Mouse (Mus musculus): ENCODE measurements around the gene Lgals3bp. TPM values are rescaled to one million over a fixed set of nuclear protein-coding genes. Genes with fewer than 3 reads are reported as not detected.

Lgals3bp gene
- polyA plus RNA-seq, 1 experiment from 2014 or later = 13.0 TPM

GRCm38 (mm10) chr11:118366559-118366958 is 35.3 kb downstream of the Lgals3bp start:
- Histone ChIP-seq H3K4me1 (ENCODE audit: control insufficient read depth, insufficient read depth, low read length) (peaks cover 27% of the 10 kb centered on the region), H3K27me3 (ENCODE audit: control insufficient read depth, insufficient read depth, low read length) (no peaks in the 10 kb centered on the region), H3K27ac (ENCODE audit: low read depth, low read length) (no peak overlapping the region), H3K4me3 (ENCODE audit: low read length) (no peak overlapping the region), H3K4me2 (replicated peaks; ENCODE audit: low read depth, low read length) (no peak overlapping the region), H3K36me3 (ENCODE audit: control insufficient read depth, insufficient read depth, low read length) (no peaks in the 10 kb centered on the region), H3K9ac (ENCODE audit: low read depth, low read length) (no peak overlapping the region), H3K9me3 (ENCODE audit: control insufficient read depth, low read length) (no peaks in the 10 kb centered on the region)
- no peak for ATAC-seq (ENCODE audit: low FRiP score, low TSS enrichment)
- 82% methylated on average over 8 of the region's 8 CpGs for WGBS

DNA sequence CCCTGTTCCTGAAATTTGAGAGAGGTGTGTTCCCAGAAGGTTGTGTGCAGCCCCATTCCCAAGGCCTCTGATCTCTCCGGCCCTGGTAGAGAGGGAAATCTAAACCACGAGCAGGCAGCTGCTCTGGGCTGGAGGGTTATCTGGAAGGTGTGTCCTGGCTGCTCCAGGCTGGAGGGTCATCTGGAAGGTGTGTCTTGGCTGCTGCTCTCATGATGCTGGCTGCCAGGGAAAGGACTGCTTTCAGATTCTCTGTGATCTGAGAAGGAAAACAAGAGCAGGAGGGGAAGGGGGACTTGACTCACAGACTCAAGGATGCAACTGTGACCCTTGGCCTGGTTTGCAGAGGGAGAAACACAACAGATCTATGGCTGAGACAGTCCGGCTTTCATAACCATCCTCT is 35.8 kb downstream of the Lgals3bp start:
- Histone ChIP-seq H3K27me3 (ENCODE audit: control insufficient read depth, insufficient read depth, low read length) (no peaks in the 10 kb centered on the region), H3K9me3 (ENCODE audit: control insufficient read depth, low read length) (no peaks in the 10 kb centered on the region), H3K36me3 (ENCODE audit: control insufficient read depth, insufficient read depth, low read length) (no peaks in the 10 kb centered on the region), H3K4me2 (replicated peaks; ENCODE audit: low read depth, low read length) (no peak overlapping the region), H3K4me1 (ENCODE audit: control insufficient read depth, insufficient read depth, low read length) (peaks cover 29% of the 10 kb centered on the region), H3K9ac (ENCODE audit: low read depth, low read length) (no peak overlapping the region), H3K4me3 (ENCODE audit: low read length) (no peak overlapping the region), H3K27ac (ENCODE audit: low read depth, low read length) (peak overlapping the region; percentile 67; the same call in 1 of the 2 replicates)
- no peak for ATAC-seq (ENCODE audit: low FRiP score, low TSS enrichment)
- WGBS = 43% methylated on average over 3 of the region's 3 CpGs

DNA sequence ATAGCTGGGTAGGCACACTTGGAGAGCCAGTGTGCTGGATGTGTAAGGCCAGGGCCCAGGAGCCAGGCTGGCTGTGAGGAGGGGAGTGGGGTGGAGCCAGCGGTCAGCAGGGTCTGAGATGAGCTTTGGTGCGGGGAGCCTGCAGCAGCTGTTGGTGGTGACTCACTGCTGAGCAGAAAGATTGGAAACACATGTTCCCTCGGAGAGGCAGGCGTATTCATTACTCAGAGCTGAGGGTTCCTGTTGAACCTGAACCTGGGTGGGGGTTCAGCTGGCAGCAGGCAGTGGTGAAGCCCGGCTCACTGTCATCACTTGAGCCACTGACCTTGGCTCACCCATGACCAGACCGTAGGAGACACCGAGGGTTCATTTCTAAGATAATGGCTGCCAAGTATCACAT is 36.7 kb downstream of the Lgals3bp start:
- Histone ChIP-seq H3K9ac (ENCODE audit: low read depth, low read length) (no peak overlapping the region), H3K4me1 (ENCODE audit: control insufficient read depth, insufficient read depth, low read length) (peaks cover 37% of the 10 kb centered on the region), H3K4me2 (replicated peaks; ENCODE audit: low read depth, low read length) (no peak overlapping the region), H3K27ac (ENCODE audit: low read depth, low read length) (peak overlapping the region; percentile 67; the same call in 1 of the 2 replicates), H3K27me3 (ENCODE audit: control insufficient read depth, insufficient read depth, low read length) (no peaks in the 10 kb centered on the region), H3K9me3 (ENCODE audit: control insufficient read depth, low read length) (no peaks in the 10 kb centered on the region), H3K36me3 (ENCODE audit: control insufficient read depth, insufficient read depth, low read length) (no peaks in the 10 kb centered on the region), H3K4me3 (ENCODE audit: low read length) (no peak overlapping the region)
- peak; percentile 37; the same call in 1 of the 2 replicates for ATAC-seq (ENCODE audit: low FRiP score, low TSS enrichment)
- WGBS = 18% methylated on average over 7 of the region's 7 CpGs

DNA sequence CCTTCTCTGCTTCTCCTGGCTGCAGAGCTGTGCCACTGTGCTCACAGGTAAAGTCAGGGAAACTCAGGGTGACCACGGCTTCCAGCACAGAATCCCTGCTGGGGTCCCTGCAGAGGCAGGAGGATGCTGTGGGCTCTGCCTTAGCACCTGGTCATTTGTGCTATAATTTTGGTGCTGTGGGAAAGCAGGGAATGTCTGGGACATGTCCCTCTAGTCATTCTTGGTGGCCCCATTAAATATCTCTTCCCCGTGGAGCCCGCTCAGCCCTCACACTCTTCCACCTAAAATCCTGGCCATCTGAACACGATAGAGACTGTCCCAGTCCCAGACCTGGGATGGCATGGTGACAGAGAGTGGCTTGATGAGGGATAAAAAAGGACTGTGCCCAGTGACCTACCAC is 37.9 kb downstream of the Lgals3bp start:
- Histone ChIP-seq H3K4me3 (ENCODE audit: low read length) (no peak overlapping the region), H3K4me2 (replicated peaks; ENCODE audit: low read depth, low read length) (no peak overlapping the region), H3K9me3 (ENCODE audit: control insufficient read depth, low read length) (no peaks in the 10 kb centered on the region), H3K27me3 (ENCODE audit: control insufficient read depth, insufficient read depth, low read length) (no peaks in the 10 kb centered on the region), H3K27ac (ENCODE audit: low read depth, low read length) (no peak overlapping the region), H3K9ac (ENCODE audit: low read depth, low read length) (0 out of 2 replicates have a peak overlapping the region, but pooled peaks have one; percentile 9), H3K36me3 (ENCODE audit: control insufficient read depth, insufficient read depth, low read length) (no peaks in the 10 kb centered on the region), H3K4me1 (ENCODE audit: control insufficient read depth, insufficient read depth, low read length) (peaks cover 37% of the 10 kb centered on the region)
- no peak for ATAC-seq (ENCODE audit: low FRiP score, low TSS enrichment)
- WGBS = 71% methylated on average over 4 of the region's 4 CpGs

DNA sequence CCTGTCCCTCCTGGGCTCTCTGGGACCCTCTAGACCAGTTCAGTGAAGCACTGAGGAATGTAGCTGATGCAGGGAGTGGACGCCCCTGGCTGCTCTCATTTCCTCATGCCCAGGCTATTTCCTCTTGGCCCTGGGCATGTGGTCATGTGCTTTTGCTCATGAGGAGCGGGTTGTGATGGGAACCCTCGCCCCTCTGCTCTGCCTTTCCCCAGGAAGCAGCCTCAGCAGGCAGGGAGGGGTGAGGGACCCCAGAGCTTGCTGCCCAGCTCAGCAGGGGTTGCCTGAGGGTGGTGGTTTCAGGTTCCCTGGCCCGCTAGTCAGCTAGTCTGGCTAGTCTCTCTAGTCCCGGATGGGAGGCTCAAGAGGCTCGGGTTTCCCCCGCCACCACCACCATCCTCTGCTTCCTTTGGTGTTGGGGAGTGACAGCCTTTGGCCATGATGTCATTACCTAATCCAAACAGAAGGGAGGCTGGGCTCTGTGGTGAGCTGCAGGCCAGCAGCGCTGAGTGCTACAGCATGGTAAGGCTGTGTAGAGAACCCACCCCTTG is 38.8 kb downstream of the Lgals3bp start:
- no peaks in the 10 kb centered on the region for H3K36me3 ChIP-seq (ENCODE audit: control insufficient read depth, insufficient read depth, low read length)
- H3K4me1 ChIP-seq (ENCODE audit: control insufficient read depth, insufficient read depth, low read length) = peaks cover 37% of the 10 kb centered on the region
- WGBS = 1% methylated on average over 8 of the region's 8 CpGs
- ATAC-seq (ENCODE audit: low FRiP score, low TSS enrichment) = peak; percentile 91
- H3K27me3 ChIP-seq (ENCODE audit: control insufficient read depth, insufficient read depth, low read length) = no peaks in the 10 kb centered on the region
- H3K4me3 ChIP-seq (ENCODE audit: low read length) = no peak overlapping the region
- H3K9me3 ChIP-seq (ENCODE audit: control insufficient read depth, low read length) = no peaks in the 10 kb centered on the region
- H3K4me2 ChIP-seq (replicated peaks; ENCODE audit: low read depth, low read length) = peak overlapping the region; percentile 25
- peak overlapping the region; percentile 44; the same call in 1 of the 2 replicates for H3K9ac ChIP-seq (ENCODE audit: low read depth, low read length)
- H3K27ac ChIP-seq (ENCODE audit: low read depth, low read length) = peak overlapping the region; percentile 89

DNA sequence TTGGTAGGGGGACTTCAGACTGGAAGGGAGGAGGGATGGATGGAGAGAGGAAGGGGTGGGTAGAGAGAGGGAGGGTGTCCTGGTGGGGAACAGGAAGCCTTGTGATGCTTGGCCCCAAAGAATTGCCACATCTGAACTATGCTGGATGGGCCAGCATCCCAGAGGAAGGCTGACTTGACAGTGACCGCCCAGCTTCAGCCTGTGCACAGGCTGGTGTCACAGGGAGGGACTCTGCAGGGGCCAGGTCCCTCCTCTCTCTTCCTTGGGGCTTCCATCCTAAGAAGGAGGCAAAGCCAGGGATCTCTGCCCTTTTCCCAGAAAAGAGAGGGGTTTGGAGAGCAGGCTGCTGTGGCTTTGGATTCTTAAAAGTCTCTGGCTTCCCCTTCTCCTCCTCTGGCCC is 39.4 kb downstream of the Lgals3bp start:
- Histone ChIP-seq H3K9ac (ENCODE audit: low read depth, low read length) (peak overlapping the region; percentile 42; the same call in 1 of the 2 replicates), H3K4me1 (ENCODE audit: control insufficient read depth, insufficient read depth, low read length) (peaks cover 37% of the 10 kb centered on the region)
- no peak for ATAC-seq (ENCODE audit: low FRiP score, low TSS enrichment)

DNA sequence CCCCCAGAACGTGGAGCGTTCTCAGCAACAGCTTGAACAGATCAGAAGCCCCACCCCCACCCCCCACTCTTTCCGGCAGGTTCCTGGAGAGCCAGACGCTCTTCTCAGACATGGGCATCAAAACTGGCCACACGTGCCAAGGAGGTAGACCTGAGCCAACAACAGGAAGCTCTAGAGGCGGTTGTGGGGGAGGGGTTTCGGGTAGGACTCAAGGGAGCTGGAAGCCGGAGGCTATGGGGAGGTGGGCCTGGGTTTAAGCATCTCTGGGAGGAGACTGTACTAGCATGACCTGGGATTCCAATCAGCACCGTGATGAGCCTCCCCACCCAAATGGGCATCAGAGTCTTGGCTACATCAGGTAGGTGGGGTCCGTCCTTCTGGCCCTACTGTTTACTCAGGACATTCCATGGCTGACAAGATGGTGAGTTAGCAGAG is 41.0 kb downstream of the Lgals3bp start:
- 45% methylated on average over 10 of the region's 10 CpGs for WGBS
- Histone ChIP-seq H3K9ac (ENCODE audit: low read depth, low read length) (no peak overlapping the region), H3K36me3 (ENCODE audit: control insufficient read depth, insufficient read depth, low read length) (no peaks in the 10 kb centered on the region), H3K27ac (ENCODE audit: low read depth, low read length) (no peak overlapping the region), H3K27me3 (ENCODE audit: control insufficient read depth, insufficient read depth, low read length) (no peaks in the 10 kb centered on the region), H3K9me3 (ENCODE audit: control insufficient read depth, low read length) (no peaks in the 10 kb centered on the region), H3K4me1 (ENCODE audit: control insufficient read depth, insufficient read depth, low read length) (peaks cover 37% of the 10 kb centered on the region), H3K4me2 (replicated peaks; ENCODE audit: low read depth, low read length) (no peak overlapping the region), H3K4me3 (ENCODE audit: low read length) (no peak overlapping the region)
- no peak for ATAC-seq (ENCODE audit: low FRiP score, low TSS enrichment)

More for the DNA sequence above, 39.4 kb downstream of the Lgals3bp start:
- peak overlapping the region; percentile 89 for H3K27ac ChIP-seq (ENCODE audit: low read depth, low read length)
- no peaks in the 10 kb centered on the region for H3K9me3 ChIP-seq (ENCODE audit: control insufficient read depth, low read length)
- H3K27me3 ChIP-seq (ENCODE audit: control insufficient read depth, insufficient read depth, low read length) = no peaks in the 10 kb centered on the region
- H3K36me3 ChIP-seq (ENCODE audit: control insufficient read depth, insufficient read depth, low read length) = no peaks in the 10 kb centered on the region
- H3K4me3 ChIP-seq (ENCODE audit: low read length) = no peak overlapping the region
- 19% methylated on average over 1 of the region's 1 CpGs for WGBS
- H3K4me2 ChIP-seq (replicated peaks; ENCODE audit: low read depth, low read length) = peak overlapping the region; percentile 25; the same call in 1 of the 2 replicates

DNA sequence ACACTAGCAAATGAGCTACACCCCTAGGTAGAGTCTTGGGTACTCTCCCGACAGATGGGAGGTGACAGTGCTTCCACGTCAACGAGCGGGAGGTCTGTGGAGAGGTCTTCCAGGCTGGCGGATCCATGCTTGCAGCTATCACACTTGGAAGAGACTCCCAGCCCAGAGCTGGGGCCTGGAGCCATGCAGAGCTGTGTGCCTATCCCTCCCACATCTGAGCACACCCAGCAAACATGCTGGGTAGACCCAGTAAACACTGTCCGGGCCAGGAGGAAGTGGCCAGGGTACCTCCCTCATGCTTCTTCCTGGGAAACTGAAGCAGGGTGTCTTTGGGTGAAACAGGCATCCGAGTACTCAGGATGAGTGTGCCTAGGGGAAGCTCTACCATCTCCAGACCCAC is 41.4 kb downstream of the Lgals3bp start:
- Histone ChIP-seq H3K4me2 (replicated peaks; ENCODE audit: low read depth, low read length) (no peak overlapping the region), H3K9me3 (ENCODE audit: control insufficient read depth, low read length) (no peaks in the 10 kb centered on the region), H3K4me3 (ENCODE audit: low read length) (no peak overlapping the region), H3K4me1 (ENCODE audit: control insufficient read depth, insufficient read depth, low read length) (peaks cover 40% of the 10 kb centered on the region), H3K9ac (ENCODE audit: low read depth, low read length) (no peak overlapping the region), H3K36me3 (ENCODE audit: control insufficient read depth, insufficient read depth, low read length) (no peaks in the 10 kb centered on the region), H3K27ac (ENCODE audit: low read depth, low read length) (no peak overlapping the region), H3K27me3 (ENCODE audit: control insufficient read depth, insufficient read depth, low read length) (no peaks in the 10 kb centered on the region)
- no peak for ATAC-seq (ENCODE audit: low FRiP score, low TSS enrichment)
- WGBS = 69% methylated on average over 7 of the region's 7 CpGs

DNA sequence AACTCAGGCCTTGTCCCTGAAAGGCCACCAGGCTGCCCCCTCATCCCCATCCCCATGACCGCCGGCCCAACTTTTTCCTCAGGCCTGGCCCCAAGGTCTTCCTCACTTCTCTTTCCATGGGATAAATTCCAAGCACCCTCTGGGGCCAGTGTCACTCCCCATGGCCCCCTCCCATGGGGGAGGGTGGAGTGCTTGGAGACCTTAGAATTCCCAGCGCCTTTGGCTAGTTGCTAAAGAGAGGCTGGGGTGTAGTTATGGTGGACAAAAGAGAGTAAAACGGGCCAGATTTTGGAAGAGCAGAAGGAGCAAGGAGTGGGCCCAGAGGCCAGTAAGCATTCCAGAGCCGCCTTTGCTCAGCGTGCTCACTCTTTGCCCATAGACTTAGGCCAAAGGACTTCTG is 46.3 kb downstream of the Lgals3bp start, which contains the start of gene Timp2:
TSS of gene Timp2 (minus strand) at position 101 of the 400 bp plus-strand sequence.
- H3K4me2 ChIP-seq (replicated peaks; ENCODE audit: low read depth, low read length) = peak within 1 kb of the TSS; percentile 89
- WGBS = 36% methylated on average over 6 of the region's 6 CpGs
- peaks cover 2% of the 10 kb centered on the region; the same call in 1 of the 2 replicates for H3K36me3 ChIP-seq (ENCODE audit: control insufficient read depth, insufficient read depth, low read length)
- H3K9ac ChIP-seq (ENCODE audit: low read depth, low read length) = peak within 1 kb of the TSS; percentile 94
- H3K9me3 ChIP-seq (ENCODE audit: control insufficient read depth, low read length) = no peaks in the 10 kb centered on the region
- no peak; the same call in 1 of the 2 replicates for ATAC-seq (ENCODE audit: low FRiP score, low TSS enrichment)
- peaks cover 28% of the 10 kb centered on the region for H3K4me1 ChIP-seq (ENCODE audit: control insufficient read depth, insufficient read depth, low read length)
- H3K27me3 ChIP-seq (ENCODE audit: control insufficient read depth, insufficient read depth, low read length) = no peaks in the 10 kb centered on the region
- peak within 1 kb of the TSS; percentile 90 for H3K27ac ChIP-seq (ENCODE audit: low read depth, low read length)
- peak within 1 kb of the TSS; percentile 82 for H3K4me3 ChIP-seq (ENCODE audit: low read length)

Data from kidney, embryonic 14.5 days (tissue).